Mouse (Mus musculus) erythroblast, embryonic 14.5 days (primary cell): ENCODE data around the gene Proser3.

Experiments
- GATA1 ChIP-seq: IDR thresholded peaks from 2 replicates; pipeline ENCODE4 v1.6.1; 2012; ENCODE audit warnings: low read length, inconsistent platforms, mixed read lengths
- TAL1 ChIP-seq: IDR thresholded peaks from 3 replicates; pipeline ENCODE4 v1.6.1; 2012; ENCODE audit warnings: low read length, inconsistent platforms, mixed read lengths

DNA sequence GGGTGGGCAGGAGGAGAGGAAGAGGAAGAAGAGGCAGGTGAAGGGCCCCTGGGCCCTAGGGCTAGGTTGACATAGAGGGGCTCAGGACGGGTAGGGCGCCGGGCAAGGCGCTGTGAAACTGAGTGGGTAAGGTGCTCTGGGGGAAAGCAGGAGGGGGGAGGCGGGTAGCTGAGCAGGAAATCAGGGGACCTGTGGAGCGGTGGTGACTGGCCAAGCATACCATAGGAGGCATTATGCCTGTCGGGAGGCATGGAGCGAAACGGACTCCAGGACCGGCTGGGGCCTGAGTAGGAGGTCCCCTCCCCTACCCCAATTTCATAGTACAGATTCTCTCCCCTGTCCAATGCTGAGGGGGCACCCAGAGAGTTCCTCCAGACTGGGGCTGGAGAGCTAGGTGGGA lies 29.2 kb downstream of the Proser3 start:
- no peak for TF ChIP-seq GATA1
- TF ChIP-seq TAL1 = no peak
